Mouse (Mus musculus) adrenal gland, adult 18-20 months (tissue): ENCODE measurements around the gene Dnm1. TPM values are rescaled to one million over a fixed set of nuclear protein-coding genes. Genes with fewer than 3 reads are reported as not detected.
"Not testable (repeated sequence)": the region's sequence is repeated elsewhere in the genome, so short reads cannot be mapped to it uniquely, and the experiment has no call there.

Experiments
- DNase-seq, 2 experiments: peaks; one replicate each; pipeline ENCODE4 v3.0.0; 2021 to 2022; ENCODE audit warnings: low spot score in 2 of 2
- total RNA-seq, 2 experiments: library from RNA; stranded (reverse); gene quantifications; 1 replicate in 1 of 2; 2 replicates in 1 of 2; pipeline ENCODE4 v1.2.3; 2021

The Dnm1 gene
- total RNA-seq, 2 experiments from 2014 or later: 18.6 to 25.6 TPM

DNA sequence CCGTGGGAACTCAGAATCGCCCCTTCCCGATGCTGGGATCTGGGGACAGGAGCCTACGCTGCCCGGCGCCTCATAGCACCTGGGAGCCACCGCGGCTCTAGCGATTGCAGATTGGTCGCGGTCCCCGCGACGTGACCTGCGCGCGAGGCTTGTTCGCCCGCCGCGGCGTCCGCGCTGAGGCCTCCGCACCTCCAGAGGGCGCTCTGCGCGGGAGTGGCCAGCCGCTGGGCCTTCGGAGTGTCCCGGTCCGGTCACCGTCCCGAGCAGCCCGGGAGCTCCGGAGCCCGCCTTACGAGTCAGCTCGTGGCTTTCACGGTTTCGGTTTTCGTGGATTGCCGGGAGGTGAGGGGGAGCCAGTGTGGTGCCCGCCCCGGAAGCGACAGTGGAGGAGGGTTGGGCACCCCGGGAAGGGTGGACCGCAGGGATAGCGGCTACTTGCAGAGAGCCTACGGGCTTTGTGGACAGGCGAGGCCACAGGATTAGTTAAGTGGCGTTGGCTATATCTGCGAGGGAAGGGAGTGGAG, 9.7 kb upstream of the Dnm1 start:
- peak; percentile 96 to 98 for DNase-seq

GRCm38 (mm10) chr2:32362274-32362673, 9.1 kb upstream of the Dnm1 start:
- not testable (repeated sequence) for DNase-seq

DNA sequence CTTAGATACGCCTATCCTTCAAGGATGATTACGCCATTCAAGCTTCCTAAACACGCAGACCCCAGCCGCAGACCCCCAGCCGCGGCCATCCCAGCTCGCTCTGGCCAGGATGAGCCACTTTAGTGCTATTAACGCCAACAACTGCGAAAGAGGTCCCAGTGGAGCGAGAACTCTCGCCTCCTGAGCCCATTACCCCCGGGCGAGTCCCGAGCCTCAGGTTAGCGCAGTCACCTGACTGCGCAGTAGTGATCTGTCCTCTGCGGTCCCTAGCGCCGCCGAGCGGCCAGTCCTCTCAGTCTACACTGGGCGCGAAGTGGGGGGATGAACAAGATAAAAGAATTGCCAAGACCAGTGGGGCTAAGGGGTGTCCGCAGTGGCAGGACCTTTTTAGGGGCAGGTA, 8.3 kb upstream of the Dnm1 start:
- DNase-seq: peak; percentile 63 to 70

GRCm38 (mm10) chr2:32360741-32361140, 7.6 kb upstream of the Dnm1 start:
- peak; percentile 67 to 73 for DNase-seq

- DNase-seq: no peak
Measured at GRCm38 (mm10) chr2:32358381-32358780, 5.2 kb upstream of the Dnm1 start.

GRCm38 (mm10) chr2:32357710-32358109, 4.6 kb upstream of the Dnm1 start:
- DNase-seq: no peak

- DNase-seq: no peak
Measured at GRCm38 (mm10) chr2:32356216-32356615, 3.1 kb upstream of the Dnm1 start.

- DNase-seq: no peak
Measured at GRCm38 (mm10) chr2:32354336-32354895, 1.3 kb upstream of the Dnm1 start.

- DNase-seq: no peak
Measured at GRCm38 (mm10) chr2:32353836-32354235, 698 bp upstream of the Dnm1 start.

DNA sequence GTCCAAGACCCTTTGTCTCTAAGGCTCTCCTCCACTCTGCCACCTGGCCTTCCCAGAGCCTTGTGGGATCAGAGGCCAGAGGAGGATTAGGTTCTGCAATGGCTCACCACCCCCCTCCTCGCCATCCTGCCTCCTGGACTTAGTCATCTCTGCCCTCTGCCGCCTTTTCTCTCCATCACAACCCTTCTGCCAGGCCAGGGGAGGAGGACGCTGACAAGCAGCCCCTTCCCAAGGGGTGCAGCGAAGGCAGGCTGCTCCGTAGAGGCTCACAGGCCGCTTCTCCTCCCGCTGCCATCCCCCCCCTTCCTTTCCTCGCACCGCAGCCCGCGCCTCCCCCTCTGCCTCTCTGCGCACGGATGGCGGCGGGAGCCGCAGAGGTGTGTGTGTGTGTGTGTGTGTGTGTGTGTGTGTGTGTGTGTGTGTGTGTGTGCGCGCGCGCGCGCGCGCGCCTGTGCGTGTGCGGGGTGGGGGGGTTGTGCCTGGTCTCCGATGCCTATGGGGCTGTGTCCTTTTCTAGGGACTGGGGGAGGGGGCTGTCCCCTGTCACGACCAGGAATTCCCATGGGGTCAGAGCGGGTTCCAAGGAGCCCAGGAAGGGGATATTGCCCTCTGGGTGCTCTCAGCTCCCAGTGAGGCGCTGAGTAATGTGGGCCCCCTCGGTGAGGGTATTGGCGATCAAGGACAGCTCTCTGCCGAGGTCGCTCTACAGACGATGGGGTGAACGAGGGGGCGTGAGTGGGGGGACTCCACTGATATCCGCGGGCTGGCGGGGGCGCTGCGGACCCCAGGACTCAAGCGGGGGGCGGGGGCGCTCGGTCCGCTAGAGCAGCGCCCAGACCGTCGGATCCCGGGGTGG, 759 bp downstream of the Dnm1 start, which contains the start of gene Ciz1:
Gene Ciz1, plus strand, starts transcription at position 177 of the 856 bp plus-strand sequence.
- DNase-seq: peak in 1 of 2 experiments; percentile 31

GRCm38 (mm10) chr2:32351471-32351961, 1.6 kb downstream of the Dnm1 start:
- DNase-seq: no peak

DNA sequence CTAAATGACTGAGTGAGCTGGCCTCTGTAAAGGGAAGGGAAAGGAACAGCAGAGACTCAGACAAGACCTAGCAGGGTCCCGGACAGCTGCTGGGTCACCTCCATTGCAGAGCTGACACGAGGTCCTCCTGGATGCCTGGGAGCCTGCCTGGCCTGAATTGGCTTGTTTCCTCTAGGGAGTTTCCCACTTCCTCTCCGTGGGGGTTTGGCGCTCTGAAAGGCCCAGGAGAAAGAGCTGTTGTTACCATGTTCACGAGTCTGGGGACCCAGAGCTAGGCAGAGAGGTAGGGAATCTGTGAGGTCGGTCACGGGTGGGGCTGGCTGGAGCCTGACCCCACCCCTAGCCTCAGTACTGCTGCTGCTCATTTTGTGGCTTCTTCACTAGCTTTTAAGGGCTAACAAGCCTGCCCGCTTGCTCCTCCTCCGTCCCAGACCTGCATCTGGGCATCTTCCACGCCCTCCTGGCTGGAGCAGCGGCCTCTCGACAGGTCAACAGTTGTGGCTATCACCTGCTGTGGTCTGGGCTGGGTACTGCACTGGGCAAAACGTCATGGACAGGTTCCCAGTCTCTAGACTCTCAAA, 2.6 kb downstream of the Dnm1 start:
- no peak for DNase-seq

GRCm38 (mm10) chr2:32349625-32350255, 3.4 kb downstream of the Dnm1 start:
- DNase-seq: no peak

DNA sequence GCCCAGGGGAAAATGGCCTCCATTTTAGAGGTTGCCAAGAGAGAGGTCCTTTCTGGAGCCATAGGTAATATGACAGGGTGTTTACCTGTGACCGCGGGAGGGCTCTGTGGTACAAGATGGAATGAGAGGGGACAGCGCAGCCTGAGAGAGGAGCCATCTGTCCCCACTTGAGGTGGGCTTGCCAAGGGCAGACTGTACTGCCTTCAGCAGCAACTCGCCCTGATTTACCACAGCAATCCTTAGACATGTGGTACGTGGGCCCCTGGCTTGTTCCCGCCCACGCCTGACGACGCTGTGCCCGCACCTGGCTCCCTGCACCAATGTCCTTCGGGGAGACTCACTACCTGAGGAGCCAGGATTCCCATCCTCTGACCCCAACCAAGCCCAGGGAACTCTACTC, 4.8 kb downstream of the Dnm1 start:
- DNase-seq: no peak

GRCm38 (mm10) chr2:32347019-32347418, 6.1 kb downstream of the Dnm1 start:
- no peak for DNase-seq

DNA sequence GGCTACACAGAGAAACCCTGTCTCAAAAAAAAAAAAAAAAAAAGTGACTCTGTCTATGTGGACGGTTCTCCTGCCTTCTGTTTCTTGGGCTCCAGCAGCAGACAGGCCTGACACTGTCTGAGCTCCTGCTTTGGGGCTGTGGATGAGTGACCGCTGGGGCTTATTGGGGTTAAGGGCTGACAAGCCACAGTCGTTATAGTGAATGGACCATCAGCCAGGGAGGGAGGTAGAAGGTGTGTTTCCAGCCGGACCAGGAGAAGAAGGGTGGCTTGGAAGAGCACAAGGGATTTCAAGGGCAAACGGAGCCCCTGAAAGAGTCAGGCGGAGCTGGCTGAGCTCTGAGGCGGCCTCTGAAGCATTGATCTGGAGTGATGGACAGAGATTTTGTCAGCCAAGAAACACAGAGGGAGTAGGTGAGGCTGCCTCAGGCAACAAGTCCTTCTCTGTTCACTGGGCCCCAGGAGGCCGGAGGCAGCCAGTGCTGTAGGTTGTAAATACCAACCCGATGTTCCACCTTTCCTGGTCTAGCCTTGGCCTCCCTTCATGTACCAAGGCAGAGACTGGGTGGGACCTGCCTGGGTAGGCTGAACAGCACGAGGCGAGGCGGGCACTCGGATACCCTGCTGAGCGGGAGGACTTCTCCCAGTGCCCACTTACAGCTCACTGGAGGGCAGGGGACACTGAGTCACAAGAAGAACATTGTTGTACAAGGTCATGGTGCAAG, 8.4 kb downstream of the Dnm1 start:
- no peak for DNase-seq

DNA sequence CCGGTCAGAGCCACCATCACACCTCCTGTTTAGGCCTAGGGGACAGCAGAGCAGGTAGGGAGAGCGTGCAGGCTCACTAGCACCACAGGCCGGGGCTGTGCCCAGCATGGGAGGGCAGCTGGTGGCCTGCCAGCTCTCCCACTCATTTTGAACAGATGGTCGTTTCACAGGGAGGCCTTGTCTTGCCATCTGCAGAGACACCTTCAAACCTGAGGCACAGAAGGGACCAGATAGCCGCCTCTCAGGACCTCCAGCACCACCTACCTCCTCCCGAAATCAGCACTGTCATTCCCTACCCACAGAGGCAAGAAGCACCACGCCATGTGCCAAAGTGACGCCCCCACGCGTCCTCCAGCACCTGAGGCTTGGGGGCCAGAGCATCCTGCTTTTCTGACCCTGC, 9.1 kb downstream of the Dnm1 start:
- no peak for DNase-seq

DNA sequence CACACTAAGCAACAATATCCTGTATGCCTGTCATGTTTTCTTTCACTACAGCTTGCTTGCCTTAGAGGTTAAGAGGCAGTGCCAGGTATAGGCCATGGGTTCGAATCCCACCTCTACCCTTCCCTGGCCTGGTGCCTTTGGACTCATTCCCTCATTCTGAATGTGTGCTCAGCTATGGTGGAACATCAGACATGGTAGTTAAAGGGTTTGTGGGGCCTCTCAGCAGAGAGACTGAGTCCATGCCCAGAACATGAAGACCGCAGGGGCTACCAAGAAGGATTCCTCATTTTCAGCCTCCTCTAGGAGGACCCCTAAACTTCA, 9.8 kb downstream of the Dnm1 start:
- DNase-seq: no peak

- DNase-seq: no peak
Measured at GRCm38 (mm10) chr2:32342539-32343350, 10.4 kb downstream of the Dnm1 start.

- no peak for DNase-seq
Measured at GRCm38 (mm10) chr2:32342039-32342438, 11.1 kb downstream of the Dnm1 start.
